Mouse (Mus musculus): ENCODE results near the gene Zfp511.

DNA sequence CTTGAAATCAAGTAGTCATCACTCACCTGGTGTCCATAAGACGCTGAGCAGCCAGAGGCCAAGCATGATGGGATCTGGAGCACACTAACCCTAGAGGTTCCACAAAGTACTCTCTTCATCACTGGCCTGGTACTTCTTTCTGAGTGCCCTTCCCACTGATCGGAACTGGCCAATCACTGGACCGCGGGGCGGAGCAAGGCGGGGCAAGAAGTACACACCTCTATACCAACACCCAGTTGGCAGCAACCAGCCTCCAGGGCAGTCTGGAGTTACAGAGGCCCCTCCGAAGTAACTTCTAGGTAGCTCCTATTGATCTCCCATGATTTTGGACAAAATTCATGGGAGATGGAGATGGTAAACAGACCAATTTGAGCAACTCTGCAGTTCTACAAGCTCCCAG is 43.8 kb upstream of the Zfp511 start, which contains the start of gene Adam8:
- TF ChIP-seq GATA1 (IDR thresholded peaks at IDR 0.05; ENCODE audit: borderline replicate concordance, low read length), result no peak
- no peak for TF ChIP-seq FLI1 (IDR thresholded peaks at IDR 0.05; ENCODE audit: low read length)
